Mouse (Mus musculus): Measurements from ENCODE around the gene Crcp.

Gene Crcp

DNA sequence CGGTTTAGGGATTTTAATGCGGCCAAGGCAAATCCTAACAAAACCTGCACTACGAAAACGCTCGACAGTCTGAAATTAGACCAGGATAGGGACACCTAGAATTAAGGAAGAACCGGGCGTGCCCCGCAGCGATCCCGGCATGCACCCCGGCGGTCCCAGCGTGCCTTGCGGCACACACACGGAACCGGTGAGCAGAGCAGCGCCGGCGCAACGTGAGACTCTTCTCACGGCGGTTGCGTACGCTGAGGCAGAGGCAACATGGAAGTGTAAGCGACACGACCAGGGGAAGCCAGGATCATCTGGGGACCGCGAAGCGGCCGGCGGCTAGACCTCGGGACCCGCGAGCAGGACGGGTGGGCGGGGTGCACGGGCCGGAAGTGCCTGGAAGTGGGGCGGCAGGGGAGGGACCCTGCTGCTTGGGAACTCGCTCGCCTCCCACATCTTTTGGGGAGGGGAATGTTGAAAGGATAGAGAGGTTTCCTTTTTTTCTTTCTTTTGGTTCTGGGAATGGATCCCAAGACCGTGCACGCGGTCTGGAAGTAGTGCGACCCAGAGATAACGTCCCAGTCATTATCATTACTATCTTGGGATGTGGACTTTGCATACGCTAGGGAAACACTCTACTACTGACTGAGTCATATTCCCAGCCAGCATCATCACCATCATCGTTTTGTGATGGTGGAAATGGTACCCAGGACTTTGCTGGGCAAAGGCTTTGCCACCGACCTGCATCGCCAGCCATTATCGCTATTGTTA lies at the start of gene Crcp, which contains the start of gene Asl:
TSS of gene Crcp (plus strand) at position 149 of the 756 bp plus-strand sequence.
TSS of gene Asl (minus strand) at position 106 of the 756 bp plus-strand sequence.
- DNase-seq, result peak; percentile 91

DNA sequence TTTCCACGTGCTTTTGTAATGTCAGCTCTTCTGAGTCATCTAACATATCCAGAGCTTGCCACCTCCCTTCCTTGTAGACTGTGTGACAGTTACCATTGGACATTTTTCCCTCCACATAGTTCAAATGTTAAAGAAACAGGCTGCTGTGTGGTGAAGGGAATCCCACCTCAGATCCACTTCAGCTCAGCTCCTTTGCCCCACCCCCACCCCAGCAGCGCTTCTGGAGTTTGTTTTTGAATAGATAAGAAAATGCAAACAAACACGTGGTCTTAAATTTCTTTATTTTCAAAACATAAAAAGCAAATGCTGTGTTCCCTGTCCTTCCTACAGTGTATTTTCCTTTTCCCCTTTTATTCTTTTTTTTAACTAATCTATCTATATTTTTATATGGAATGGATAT lies 48.9 kb upstream of the Crcp start:
- no peak for DNase-seq

DNA sequence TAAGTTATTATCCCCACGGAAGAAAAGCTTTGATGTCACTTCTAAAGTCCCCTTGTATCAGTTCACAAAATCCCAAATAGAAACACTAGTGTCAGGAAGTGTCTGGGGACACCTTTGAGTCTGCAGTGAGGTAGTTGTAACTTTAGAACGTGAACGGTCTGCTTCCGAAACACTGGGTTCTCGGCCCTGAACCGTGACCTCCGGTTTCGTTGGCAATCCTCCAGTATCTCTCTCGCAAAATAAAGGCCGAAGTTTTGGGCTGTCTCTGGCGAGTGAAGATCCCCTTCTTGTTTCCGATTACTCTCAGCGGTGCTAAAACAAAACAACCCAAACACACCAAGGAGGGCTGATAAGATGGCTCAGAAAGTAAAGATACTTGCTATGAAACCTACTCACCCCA lies 39.7 kb upstream of the Crcp start:
- no peak for DNase-seq

DNA sequence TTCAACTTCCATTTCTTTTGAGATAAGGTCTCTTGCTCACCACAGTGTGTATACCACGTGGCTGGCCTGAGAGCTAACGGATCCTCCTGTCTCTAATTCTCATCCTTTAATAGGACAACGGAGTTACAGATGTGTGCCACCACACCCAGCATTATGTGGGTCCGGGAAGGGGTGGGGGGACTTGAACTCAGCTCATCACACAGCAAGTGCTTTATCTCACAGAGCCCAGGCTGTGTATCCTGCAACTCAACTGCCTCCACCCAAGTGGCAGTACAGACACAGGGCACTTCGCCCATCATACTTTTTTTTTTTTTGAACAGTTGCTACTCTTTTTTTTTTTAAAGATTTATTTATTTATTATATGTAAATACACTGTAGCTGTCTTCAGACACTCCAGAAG lies 37.2 kb upstream of the Crcp start:
- no peak for DNase-seq

DNA sequence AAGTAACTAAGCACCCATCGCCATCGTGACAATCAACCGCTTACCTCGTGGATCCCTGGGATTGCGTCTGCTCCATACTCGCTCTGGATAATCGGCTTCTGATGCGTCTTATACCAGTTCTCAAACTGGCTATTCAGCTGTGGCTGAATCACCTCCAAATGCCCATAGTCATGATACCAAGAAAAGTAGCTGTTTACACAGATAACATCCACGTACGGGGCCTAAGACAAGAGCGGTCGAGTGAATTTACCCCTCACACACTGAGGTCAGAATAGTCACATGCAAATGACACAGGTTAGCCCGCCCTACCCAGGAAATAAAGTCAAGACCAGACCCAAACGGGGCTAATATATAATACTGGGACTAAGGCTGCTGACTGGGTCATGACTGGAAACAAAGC lies 35.7 kb upstream of the Crcp start:
- no peak for DNase-seq

DNA sequence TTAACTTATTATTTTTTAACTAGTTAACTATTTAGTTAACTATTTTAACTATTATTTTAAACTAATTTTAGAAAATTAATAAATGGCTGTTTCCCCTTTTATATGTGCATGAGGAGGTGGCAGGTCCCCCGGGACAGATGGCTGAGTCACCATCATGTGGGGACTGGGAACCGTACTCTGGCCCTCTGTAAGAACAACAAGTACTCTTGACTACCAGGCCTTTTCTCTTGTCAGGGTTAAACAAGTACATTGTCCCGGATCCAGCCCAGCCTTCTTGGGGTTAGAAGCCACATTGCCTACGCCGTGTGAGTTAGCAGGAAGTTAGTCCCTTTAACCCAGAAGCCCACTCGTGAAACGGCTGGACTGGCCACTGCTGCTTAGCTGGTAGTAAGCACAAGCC lies 34.1 kb upstream of the Crcp start:
- DNase-seq, result no peak

DNA sequence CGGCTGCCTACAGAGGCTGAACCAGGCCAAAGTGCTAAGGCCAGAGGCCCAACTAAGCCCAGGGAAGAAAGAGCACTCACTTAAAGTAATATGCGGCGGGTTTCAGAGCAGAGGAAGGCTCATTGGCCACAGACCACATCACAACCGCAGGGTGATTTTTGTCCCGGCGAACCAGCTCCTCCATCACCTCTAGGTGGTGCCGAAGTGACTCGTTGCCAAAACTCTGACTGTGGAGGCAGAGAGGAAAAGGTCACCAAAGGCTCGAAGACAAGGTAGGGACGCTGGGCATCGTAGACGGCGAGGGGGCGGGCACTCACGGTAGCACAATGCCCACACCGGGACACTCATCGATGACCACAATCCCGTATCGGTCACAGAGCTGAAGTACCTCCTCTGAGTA lies 31.4 kb upstream of the Crcp start:
- DNase-seq, result no peak

DNA sequence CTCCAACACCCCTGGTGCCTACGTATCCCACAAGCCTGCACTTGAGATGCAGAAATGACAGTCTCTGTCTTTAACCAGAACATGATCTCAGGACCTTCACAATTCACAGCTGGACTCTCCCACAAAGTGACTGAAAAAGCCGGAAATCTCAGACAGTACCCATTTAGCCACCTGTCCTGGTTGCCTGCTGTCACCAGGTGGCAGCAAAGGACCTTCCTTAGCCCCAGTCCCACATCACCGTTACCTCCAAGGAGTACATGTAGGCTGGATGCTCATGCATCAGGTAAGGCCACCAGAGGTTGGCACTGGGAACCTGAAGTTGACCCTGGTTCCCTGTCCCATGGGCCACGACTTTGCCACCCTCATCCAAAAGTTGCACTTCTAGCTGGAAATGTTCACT lies 30.0 kb upstream of the Crcp start:
- DNase-seq, result peak; percentile 59

DNA sequence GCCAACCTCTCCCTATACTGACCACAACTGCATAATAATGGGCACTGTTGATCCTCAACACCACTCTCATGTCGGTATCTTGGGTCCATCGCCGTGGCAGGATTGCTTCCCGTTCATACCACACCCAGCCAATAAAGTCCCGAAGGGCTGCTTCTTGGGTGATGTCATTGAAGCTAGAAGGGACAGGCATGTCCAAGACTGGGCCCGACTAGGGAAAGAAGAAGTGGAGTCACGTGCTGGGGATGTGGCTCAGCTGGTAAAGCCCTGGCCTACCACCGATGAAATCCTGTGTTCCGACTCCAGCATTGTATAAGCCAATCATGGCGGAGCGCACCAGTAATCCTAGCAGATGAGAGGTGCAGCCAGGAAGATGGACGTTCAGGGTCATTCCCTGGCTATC lies 28.4 kb upstream of the Crcp start:
- peak; percentile 19 for DNase-seq

DNA sequence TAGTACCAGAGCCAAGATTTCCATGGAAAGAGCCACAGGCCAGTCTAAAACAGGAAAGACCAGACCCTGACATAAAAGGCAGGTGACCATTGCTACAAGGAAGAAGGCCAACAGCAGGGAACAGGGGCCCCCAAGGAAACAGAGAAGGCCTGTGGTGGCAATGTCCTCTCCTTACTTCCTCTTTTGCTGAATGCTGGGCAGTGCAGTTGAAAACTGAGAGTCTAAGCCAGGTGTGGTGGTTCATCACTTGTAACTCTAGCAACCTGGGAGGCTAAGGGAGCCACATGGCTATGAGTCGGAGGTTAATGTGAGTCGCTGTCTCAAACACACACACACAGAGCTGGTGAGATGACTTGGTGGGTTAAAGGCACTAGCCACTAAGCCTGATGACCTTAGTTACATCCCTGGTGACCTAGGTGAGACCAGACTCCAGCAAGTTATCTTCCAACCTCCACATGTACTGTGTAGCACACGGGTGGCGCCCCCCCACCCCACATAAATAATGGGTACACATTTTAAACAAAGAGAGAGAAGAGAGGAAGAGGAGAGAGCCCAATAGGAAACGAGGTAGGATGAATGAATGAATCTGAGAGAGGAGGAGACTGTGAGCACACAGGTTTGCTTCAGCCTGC lies 27.6 kb upstream of the Crcp start:
- no peak for DNase-seq

DNA sequence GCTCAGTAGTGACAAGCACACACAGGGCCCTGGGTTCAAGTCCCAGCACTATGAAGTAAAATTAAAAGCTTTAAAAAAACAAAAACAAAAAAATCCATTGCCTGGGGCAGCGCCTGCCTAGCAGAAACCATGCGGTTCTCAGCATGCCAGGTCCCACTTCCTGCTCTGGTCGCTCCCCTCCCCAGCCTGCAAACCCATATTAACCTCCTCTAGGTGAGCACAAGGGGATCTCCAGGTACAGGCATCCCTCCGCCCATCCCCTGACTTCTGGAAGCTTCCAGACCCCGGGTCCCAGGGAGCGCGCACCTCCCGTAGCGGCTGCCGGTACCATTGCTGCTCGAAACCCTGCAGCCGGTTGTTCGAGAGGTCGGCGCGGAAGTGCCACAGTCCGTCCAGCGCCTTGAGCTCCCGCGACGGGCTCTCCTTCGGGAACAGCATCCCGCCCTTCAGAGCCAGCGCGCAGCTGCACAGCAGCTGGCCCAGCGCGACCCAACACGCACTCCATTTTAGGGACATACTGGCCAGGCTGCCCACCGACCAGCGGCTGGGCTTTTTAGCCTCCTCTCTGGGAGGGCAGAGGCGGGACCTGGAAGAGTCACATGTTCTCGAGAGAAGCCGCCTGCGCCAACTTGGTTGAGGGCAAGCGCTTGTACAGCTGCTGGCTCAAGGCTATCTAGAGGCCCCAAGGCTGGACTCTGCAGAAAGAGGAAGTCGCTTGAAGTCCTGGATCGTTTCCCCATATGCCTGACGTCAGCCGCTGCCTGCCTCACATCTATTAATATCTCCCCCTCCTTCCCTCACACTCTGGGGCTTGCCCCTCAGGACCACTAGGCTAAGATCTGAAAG lies 26.6 kb upstream of the Crcp start, which contains the start of gene Gusb:
TSS of gene Gusb (minus strand) at position 749 of the 846 bp plus-strand sequence.
- peak; percentile 95 for DNase-seq

DNA sequence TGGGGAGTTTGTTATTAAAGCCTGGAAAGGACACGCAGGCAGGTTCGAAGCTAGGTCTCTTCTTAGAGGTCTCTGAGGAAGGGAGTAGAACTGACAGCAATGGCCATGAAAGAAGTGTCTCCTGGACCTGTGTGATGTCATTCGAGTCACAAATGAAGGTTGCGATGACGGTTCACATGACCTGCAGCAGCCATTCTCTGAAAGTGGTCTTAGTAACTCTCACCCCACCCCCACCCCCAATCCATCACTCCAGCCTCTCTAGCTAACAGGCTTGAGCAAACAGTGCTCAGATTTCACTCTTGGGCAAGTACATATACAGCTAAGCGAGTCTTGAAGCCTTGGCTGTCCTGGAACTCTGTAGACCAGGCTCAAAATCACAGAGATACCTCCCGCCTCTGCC lies 25.9 kb upstream of the Crcp start:
- DNase-seq, result no peak

DNA sequence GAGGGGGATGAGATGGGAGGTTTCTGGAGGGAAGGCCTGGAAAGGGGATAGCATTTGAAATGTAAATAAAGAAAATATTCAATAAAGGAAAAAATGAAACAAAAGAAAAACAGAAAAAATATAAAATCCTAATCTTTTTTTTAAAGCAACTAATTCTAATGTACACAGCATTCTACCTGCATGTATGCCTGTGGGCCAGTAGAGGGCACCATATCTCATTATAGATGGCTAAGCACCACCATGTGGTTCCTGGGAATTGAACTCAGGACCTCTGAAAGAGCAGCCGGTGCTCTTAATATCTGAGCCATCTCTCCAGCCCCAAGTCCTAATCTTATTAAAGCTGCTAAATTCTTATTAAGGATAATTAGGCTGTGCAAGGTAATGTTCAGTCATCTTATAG lies 21.7 kb upstream of the Crcp start:
- no peak for DNase-seq

DNA sequence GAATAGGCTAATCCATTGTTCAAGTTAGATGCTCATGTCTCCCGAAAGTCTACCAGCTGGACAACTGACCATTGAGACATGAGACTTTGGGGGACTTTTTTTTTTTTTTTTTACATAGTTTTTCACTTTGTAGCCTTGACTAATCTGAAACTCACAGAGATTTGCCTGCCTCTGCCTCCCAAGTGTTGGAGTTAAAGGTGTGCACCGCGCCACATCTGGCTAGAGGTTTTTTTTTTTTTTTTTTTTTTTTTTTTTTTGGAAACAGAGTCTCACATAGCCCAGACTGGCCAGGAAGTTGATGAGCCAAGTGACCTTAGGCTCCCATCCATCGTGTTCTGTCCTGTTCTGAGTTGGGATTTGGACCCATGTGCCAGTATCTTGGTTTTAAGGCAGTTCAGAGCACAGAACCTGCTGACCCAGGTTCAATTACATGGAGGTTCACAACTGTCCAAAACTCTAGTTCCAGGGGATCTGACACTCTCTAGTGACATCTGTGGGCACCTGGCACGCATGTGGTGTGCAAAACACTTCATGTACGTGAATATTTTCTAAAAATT lies 21.0 kb upstream of the Crcp start:
- no peak for DNase-seq

DNA sequence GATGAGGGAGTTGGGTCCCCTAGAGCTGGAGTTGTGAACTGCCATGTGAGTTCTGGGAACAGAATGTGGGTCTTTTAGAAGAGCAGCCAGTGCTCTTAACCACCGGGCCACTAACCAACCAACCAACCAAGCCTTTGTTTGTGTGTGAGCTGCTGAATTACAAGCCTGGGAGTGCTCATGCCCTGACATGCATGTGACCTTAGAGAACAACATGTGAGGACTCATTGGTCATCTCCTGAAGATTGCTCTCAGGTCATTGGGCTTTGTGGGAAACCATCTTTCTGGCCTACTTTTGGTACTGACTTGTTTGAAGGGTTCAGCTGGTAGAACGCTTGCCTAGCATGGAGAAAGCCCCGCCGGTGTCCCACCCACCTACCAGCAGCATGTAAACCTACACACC lies 19.3 kb upstream of the Crcp start:
- DNase-seq, result no peak

DNA sequence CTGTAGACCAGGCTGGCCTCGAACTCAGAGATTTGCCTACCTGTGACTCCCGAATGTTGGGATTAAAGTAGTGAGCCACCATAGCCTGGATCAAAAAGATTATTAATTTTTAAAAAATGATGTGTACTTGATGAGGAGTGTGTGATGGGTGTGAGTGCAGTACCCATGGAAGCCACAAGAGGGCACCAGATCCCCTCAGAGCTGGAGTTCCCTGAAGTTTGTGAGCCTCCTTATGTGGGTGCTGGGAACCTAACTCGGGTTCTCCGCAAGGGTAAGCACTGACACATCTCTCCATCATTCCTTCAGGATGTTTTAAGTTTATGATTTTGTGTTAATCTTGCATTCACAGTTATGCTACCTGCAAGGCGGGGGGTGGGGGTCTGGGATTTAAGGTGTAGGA lies 18.1 kb upstream of the Crcp start:
- no peak for DNase-seq

DNA sequence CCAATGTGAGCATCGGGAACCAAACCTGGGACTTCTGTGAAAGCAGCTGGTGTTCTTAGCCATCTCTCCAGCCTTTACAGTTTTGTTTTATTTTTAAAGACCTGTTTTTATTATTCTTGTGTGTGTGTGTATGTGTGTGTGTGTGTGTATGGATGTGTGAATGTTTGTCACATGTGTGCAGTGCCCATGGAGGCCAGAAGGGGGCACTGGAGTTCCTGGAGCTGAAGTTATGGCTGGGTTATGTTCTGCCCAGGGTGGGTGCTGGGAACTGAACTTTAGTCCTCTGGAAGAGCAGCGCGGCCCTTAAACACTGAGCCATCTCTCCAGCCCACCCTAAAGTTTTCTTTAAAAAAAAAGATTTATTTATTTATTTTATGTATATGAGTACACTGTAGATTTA lies 14.0 kb upstream of the Crcp start:
- no peak for DNase-seq

DNA sequence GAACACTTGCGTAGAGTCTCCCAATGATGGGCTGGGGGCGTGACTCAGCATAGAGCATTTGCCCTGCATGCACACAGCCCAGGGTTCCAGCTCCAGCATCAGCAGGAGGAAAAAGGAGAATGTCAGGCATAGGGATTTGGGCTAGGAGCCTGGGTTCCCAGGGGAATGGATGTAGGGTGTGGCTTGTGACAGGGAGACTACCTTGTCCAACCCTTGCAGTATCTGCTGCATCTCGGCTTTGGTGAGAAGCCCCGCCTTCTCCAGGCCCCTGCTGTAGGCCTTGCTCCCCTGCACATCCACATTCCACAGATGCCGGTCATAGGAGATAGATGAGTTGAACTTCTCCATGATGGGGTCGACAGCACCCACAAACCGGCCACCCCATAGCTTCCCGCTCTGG lies 9.6 kb upstream of the Crcp start:
- DNase-seq, result no peak

DNA sequence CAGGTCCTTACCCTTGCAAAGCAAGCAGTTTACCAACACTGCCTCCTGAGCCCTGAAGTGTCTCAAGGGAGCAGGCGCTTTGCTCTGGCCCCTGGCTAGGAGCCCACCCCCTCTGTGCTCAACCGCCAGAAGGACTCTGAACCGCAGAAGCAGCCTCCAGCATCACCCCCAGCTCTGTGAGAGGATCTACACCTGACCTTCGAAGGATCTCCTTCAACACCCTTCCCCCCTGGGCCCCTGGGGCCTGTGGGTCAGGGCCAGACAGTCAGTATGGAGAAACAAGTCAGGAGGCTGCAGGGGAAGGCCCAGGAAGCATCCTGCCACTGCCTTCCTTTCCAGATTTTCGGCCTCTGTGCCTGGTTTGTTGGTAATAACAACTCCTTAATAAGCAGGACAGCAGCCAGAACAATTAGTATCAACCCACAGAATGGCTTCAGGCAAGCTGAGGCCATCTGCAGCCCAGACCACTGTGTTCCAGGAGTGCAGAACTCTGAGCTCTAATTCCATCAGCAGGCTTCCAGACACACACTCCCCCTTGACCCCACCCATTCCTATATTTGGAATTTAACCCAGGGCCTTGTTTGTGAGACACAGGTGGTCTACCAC lies 7.6 kb upstream of the Crcp start:
- no peak for DNase-seq

DNA sequence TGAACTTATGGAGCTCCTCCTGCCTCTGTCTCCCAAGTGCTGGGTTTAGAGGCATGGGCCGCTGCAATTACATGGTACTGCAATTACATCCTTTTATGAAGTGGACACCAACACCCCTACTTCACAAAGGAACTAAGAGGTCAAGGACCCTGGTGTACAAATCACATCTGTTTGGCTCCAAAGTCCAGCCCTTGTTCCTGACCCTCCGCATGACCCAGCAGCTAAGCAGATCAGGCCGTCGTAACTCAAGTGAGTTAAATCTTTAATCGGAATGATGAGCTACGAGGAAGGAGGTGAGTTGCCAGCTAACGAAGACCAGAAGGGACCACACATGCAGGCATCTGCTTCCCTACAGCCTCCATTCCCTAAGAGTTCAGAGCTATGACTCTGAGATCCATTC lies 6.7 kb upstream of the Crcp start:
- no peak for DNase-seq

DNA sequence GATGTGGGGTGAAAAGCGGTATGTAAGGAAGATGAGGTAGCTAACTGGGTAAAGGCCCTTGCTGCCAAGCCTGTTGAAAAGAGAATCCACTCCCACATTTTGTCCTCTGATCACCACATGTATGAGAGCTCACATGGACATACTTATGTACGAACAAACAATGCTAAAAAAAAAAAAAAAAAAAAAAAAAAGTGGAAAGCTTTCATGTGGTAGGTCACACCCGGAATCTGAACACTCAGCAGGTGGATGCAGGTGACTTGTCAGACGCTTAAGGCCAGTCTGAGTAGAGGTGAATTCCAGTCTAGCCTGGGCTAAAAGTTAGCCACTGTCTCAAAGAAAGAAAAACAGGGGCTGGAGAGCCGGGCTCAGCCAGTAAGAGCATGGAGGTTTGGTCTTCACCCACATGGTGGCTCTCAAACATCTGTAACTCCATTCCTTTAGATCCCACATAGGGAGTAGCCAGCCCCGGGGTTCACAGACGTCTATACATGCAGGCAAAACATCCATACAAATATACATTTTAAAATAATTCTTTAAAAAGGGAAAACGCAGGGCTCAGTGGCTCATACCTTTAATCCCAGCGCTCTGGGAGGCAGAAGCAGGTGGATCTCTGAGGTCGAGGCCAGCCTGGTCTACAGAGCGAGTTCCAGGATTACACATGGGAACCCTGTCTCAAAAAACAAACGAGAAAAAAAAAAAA lies 5.9 kb upstream of the Crcp start:
- no peak for DNase-seq

DNA sequence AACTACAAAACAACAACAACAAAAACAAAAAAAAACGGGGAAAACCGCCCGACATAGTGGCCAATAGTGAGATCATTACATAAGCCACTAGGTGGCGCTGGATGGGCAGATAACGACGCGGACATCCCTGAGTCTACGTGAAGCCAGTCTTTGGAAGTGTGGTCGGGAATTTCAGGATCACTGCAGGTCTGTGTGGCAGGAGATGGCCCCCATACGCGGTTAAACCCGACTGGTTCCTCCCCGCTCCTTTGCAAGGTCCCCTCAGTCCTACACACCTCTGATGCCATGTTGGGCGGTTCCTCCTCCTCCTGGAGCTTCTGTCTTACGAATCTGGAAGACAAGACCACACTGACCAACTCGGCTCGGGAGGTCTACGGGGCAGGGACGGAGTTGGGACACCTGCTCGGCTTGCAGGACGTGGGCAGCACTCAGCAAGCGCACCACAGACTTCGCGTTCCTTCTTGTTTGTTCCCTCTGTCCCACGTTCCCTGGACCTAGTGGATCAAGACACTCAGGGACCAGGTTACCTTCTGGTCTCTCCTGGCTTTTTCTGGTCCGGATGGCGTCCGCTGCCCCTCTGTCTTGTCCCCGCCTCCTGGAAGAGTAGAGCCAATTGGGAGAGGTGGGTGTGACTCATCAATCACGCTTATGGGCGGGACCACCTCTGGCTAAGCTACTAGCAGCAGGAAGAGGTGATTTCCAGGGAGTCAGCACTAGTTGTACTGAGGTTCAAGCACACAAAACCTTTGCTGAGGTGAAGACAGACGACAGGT lies 5.1 kb upstream of the Crcp start:
- DNase-seq, result peak; percentile 95

Data from lung, postnatal 10 days (tissue).